Mouse (Mus musculus): ENCODE data around the gene Iqca. TPM values are rescaled to one million over a fixed set of nuclear protein-coding genes. Genes with fewer than 3 reads are reported as not detected.

Gene Iqca
- polyA plus RNA-seq (2012; fragmentation: generic; extraction: Trizol), result 0.02 TPM

DNA sequence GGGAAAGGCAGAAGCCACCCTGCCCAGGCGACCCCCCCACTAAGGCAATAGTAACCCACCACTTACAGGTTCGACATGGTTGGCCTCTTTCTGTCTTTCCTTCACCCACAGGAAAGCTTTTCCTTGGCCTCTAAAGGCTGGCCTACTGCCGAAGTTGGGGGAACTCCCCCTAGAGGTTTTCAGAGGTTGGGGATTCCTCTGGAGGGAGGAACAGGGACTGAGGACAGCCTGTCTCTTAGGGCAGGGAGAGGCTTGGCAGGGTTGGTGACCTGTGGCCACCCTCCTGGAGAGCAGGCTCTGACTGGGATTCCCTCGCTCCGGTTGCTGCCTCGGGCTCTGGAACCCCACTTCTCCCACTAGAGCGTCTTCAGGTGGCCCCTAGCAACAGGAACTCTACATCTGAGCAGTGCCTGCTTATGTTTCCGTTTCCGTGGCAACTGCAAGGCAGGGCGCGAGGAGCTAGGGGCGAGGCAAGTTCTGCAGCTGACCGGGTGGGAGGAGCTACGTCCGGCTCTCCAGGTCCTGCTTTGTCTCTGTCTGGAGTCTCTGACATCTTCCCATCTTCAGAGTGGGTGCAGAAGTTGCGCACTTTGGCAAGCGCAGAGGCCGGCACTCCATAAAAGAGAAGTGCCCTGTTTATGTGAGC is at the start of gene Iqca:
Gene Iqca, minus strand, starts transcription at position 303 of the 646 bp plus-strand sequence.
- H3K4me2 ChIP-seq (ENCODE audit: low read depth), result peak within 1 kb of the TSS; percentile 62
- TF ChIP-seq POLR2A (IDR thresholded peaks at IDR 0.05; ENCODE audit: insufficient read length, low read depth) (no peak), MYOG (IDR thresholded peaks at IDR 0.05; ENCODE audit: control insufficient read depth in 1 of 3, insufficient read depth in 1 of 3, insufficient read length in 2 of 3, low read depth in 2 of 3) (no peak), POLR2AphosphoS2 (IDR thresholded peaks at IDR 0.05; ENCODE audit: insufficient read length, low read depth) (no peak), REST (IDR thresholded peaks at IDR 0.05; ENCODE audit: insufficient read depth, insufficient read length) (no peak), E2F4 (IDR thresholded peaks at IDR 0.05; ENCODE audit: insufficient read depth) (no peak)
- no peaks in the 10 kb centered on the region for H3K27me3 ChIP-seq (ENCODE audit: control insufficient read depth, insufficient read depth, insufficient read length)
- H3K36me3 ChIP-seq (ENCODE audit: control insufficient read depth, insufficient read depth), result no peaks in the 10 kb centered on the region
- H3K4me3 ChIP-seq, result no peak within 1 kb of the TSS
- H3K79me2 ChIP-seq (ENCODE audit: control insufficient read depth, insufficient read depth), result no peaks in the 10 kb centered on the region
- H3ac ChIP-seq (ENCODE audit: control insufficient read depth, insufficient read length), result no peak within 1 kb of the TSS

DNA sequence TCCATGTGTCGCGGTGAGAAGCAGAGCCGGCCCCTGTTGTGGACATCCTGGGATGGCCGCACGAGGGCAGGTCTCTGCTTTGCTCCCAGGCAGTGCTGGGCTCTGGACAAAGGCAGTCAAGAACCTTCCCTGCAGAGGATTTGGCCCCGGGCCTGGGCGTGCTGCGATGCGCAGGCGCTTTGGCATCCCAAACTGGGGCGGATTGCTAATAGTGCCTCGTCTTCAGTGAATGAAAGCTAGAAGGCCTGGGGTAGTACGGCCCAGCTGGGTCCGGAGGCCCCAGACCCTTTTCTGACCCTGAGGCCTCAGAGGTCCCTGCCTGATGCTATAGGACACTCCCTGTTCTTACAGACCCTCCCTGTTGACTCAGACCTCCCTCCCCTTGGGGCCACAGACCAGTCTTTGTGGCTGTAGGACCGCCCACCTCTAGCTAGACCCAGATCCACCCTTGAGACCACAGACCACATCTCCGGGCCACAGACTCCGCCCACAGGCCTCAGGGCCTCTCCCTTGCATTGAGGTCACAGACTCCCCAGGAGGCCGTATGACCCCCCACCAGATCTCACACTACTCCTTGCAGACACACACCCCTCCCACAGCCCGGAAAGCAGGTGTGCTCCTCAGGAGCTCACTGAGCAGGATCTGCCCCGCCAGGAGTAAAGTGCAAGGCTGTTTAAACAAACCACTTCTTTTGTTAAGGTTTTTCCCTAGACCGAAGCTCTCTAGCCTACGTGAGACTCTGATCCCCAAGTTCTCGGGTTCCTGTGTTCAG is 49.2 kb upstream of the Iqca start:
- no peaks in the 10 kb centered on the region for H3K27me3 ChIP-seq (ENCODE audit: control insufficient read depth, insufficient read depth, insufficient read length)
- H3K79me2 ChIP-seq (ENCODE audit: control insufficient read depth, insufficient read depth), result peaks cover 25% of the 10 kb centered on the region
- no peak overlapping the region for H3K4me3 ChIP-seq
- H3K4me2 ChIP-seq (ENCODE audit: low read depth), result no peak overlapping the region
- no peaks in the 10 kb centered on the region for H3K36me3 ChIP-seq (ENCODE audit: control insufficient read depth, insufficient read depth)
- H3ac ChIP-seq (ENCODE audit: control insufficient read depth, insufficient read length), result no peak overlapping the region
- TF ChIP-seq MAX (IDR thresholded peaks at IDR 0.05; ENCODE audit: low read depth) (no peak), CEBPB (IDR thresholded peaks at IDR 0.05; ENCODE audit: insufficient read depth, poor library complexity, severe bottlenecking) (no peak), TCF3 (IDR thresholded peaks at IDR 0.05; ENCODE audit: insufficient read length, low read depth) (no peak), POLR2AphosphoS2 (IDR thresholded peaks at IDR 0.05; ENCODE audit: insufficient read length, low read depth) (no peak), USF1 (IDR thresholded peaks at IDR 0.05; ENCODE audit: low read depth) (no peak), SRF (IDR thresholded peaks at IDR 0.05; ENCODE audit: control insufficient read depth, insufficient read length, low read depth) (no peak), POLR2A (IDR thresholded peaks at IDR 0.05; ENCODE audit: insufficient read length, low read depth) (no peak), REST (IDR thresholded peaks at IDR 0.05; ENCODE audit: insufficient read depth, insufficient read length) (no peak), E2F4 (IDR thresholded peaks at IDR 0.05; ENCODE audit: insufficient read depth) (no peak), TCF12 (IDR thresholded peaks at IDR 0.05; ENCODE audit: insufficient read depth, poor library complexity, severe bottlenecking) (no peak), MYOD1 (IDR thresholded peaks at IDR 0.05; ENCODE audit: control insufficient read depth in 1 of 3, insufficient read length in 2 of 3, low read depth in 2 of 3) (no peak), MYOG (IDR thresholded peaks at IDR 0.05; ENCODE audit: control insufficient read depth in 1 of 3, insufficient read depth in 1 of 3, insufficient read length in 2 of 3, low read depth in 2 of 3) (no peak)

DNA sequence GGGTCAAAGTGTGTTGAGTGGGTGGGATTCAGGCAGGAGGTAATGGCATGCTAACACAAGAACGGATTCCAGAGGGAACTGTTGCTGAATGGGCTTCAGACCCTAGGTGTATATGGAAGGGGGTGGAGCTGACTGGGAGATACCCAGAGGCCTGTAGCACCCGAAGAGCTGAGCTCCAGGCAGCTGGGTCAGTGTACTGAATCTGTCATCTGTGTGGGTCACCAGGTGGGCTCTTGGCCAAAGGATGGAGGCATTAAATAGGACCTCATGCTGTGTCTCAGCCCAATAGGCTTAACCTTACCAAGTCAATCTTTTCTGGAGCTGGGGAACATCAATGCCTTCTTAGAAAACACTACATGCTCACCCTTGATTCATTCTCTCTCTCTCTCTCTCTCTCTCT is 48.5 kb upstream of the Iqca start:
- H3K36me3 ChIP-seq (ENCODE audit: control insufficient read depth, insufficient read depth), result no peaks in the 10 kb centered on the region
- TF ChIP-seq POLR2A (IDR thresholded peaks at IDR 0.05; ENCODE audit: insufficient read length, low read depth), result no peak
- no peak for TF ChIP-seq CEBPB (IDR thresholded peaks at IDR 0.05; ENCODE audit: insufficient read depth, poor library complexity, severe bottlenecking)
- no peak for TF ChIP-seq REST (IDR thresholded peaks at IDR 0.05; ENCODE audit: insufficient read depth, insufficient read length)
- no peak for TF ChIP-seq TCF12 (IDR thresholded peaks at IDR 0.05; ENCODE audit: insufficient read depth, poor library complexity, severe bottlenecking)
- TF ChIP-seq E2F4 (IDR thresholded peaks at IDR 0.05; ENCODE audit: insufficient read depth), result no peak
- no peak for TF ChIP-seq SRF (IDR thresholded peaks at IDR 0.05; ENCODE audit: control insufficient read depth, insufficient read length, low read depth)
- no peak for TF ChIP-seq POLR2AphosphoS2 (IDR thresholded peaks at IDR 0.05; ENCODE audit: insufficient read length, low read depth)
- no peak overlapping the region for H3K4me2 ChIP-seq (ENCODE audit: low read depth)
- no peak overlapping the region for H3K4me3 ChIP-seq
- peaks cover 18% of the 10 kb centered on the region for H3K79me2 ChIP-seq (ENCODE audit: control insufficient read depth, insufficient read depth)
- H3K27me3 ChIP-seq (ENCODE audit: control insufficient read depth, insufficient read depth, insufficient read length), result no peaks in the 10 kb centered on the region
- no peak overlapping the region for H3ac ChIP-seq (ENCODE audit: control insufficient read depth, insufficient read length)

DNA sequence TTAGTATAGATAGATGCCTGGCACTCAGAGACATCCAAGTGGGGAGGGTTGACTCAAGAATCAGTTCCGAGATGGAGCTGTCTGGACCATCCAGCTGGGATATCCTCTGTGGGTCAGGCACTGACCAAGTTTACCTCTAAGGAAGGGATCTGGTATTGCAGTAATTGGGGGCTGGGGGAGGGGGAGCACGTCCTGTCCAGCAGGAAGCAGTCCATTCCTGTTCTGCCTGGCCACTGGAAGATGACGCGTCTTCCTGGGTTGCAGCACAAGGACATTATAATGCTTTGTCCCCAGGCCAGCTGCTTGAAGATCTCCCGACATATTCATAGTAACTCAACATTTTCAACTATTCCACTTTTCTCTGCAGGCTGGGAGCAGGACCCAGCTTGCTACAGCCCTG is 48.0 kb upstream of the Iqca start:
- no peak for TF ChIP-seq E2F4 (IDR thresholded peaks at IDR 0.05; ENCODE audit: insufficient read depth)
- no peak for TF ChIP-seq REST (IDR thresholded peaks at IDR 0.05; ENCODE audit: insufficient read depth, insufficient read length)
- no peak for TF ChIP-seq POLR2A (IDR thresholded peaks at IDR 0.05; ENCODE audit: insufficient read length, low read depth)
- TF ChIP-seq MYOG (IDR thresholded peaks at IDR 0.05; ENCODE audit: control insufficient read depth in 1 of 3, insufficient read depth in 1 of 3, insufficient read length in 2 of 3, low read depth in 2 of 3), result no peak
- TF ChIP-seq MYOD1 (IDR thresholded peaks at IDR 0.05; ENCODE audit: control insufficient read depth in 1 of 3, insufficient read length in 2 of 3, low read depth in 2 of 3), result no peak
- no peak for TF ChIP-seq SRF (IDR thresholded peaks at IDR 0.05; ENCODE audit: control insufficient read depth, insufficient read length, low read depth)
- no peak for TF ChIP-seq POLR2AphosphoS2 (IDR thresholded peaks at IDR 0.05; ENCODE audit: insufficient read length, low read depth)
- no peak for TF ChIP-seq MAX (IDR thresholded peaks at IDR 0.05; ENCODE audit: low read depth)
- no peak for TF ChIP-seq CEBPB (IDR thresholded peaks at IDR 0.05; ENCODE audit: insufficient read depth, poor library complexity, severe bottlenecking)
- TF ChIP-seq TCF12 (IDR thresholded peaks at IDR 0.05; ENCODE audit: insufficient read depth, poor library complexity, severe bottlenecking), result no peak
- TF ChIP-seq USF1 (IDR thresholded peaks at IDR 0.05; ENCODE audit: low read depth), result no peak
- no peak for TF ChIP-seq TCF3 (IDR thresholded peaks at IDR 0.05; ENCODE audit: insufficient read length, low read depth)
- no peak overlapping the region for H3ac ChIP-seq (ENCODE audit: control insufficient read depth, insufficient read length)
- no peak overlapping the region for H3K4me2 ChIP-seq (ENCODE audit: low read depth)
- H3K79me2 ChIP-seq (ENCODE audit: control insufficient read depth, insufficient read depth), result peaks cover 14% of the 10 kb centered on the region
- no peak overlapping the region for H3K4me3 ChIP-seq
- no peaks in the 10 kb centered on the region for H3K36me3 ChIP-seq (ENCODE audit: control insufficient read depth, insufficient read depth)
- H3K27me3 ChIP-seq (ENCODE audit: control insufficient read depth, insufficient read depth, insufficient read length), result no peaks in the 10 kb centered on the region

All from myocyte (in vitro differentiated cells).